Mouse (Mus musculus): Measurements from ENCODE around the gene 4930578C19Rik.
A peak's percentile ranks its signal among the peaks of the same experiment; 100 is the strongest.
"Not testable (repeated sequence)": the region's sequence is repeated elsewhere in the genome, so short reads cannot be mapped to it uniquely, and the experiment has no call there.

4930578C19Rik gene

DNA sequence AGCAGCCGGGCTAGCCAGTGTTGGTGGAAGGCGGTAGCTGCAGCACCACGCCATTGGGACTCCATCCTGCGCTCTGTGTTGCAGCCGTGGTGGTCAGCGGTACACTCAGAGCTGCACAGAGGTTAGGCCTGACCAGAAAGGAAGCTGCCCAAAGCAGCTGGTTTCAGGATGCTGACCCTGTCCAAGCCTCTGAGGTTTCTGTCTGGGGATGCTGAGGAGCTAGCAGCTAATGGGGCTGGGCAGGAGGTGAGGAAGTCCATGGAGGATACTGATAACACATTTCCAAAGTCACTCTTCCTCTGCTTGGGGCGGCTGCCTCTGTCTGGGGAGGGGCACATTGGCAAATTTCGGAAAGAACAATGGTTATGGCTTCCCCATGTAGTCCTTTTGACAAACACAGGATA, at the start of gene 4930578C19Rik:
TSS of gene 4930578C19Rik (minus strand) at position 200 of the 404 bp plus-strand sequence.
- DNase-seq: no peak

DNA sequence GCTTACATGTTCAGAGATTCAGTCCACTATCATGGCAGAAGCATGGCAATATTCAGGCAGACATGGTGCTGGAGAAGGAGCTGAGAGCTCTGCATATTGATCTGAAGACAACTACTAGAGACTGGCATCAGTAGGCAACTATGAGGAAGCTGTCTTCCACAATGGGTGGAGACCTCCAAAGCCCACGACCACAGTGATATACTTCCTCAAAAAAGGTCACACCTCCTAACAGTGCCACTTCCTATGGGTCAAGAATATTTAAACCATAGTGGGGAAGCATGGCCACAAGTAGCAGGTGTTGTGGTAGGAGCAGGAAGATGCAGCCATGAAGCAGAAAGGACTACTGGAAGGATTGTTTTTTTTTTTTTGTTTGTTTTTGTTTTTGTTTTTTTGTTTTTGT, 6.5 kb upstream of the 4930578C19Rik start:
- no peak for DNase-seq

DNA sequence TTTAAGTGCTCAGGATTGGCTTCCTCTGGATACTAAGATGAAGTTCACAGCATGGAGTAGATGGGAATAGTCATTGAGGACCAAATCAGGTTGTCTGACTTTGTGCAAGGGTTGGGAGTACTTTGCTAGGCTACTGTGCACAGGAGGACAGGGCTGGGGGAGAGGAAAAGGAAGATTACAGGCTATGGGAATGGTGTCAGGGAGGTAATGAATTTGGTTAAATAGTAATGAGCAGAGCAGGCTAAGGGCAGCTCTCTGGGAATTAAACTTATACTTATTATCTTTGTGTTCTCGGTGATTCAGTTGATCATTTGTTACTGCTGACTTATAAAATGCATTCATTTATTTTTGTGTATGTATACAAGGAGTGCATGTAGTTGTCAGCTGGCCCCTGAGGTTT, 1.7 kb upstream of the 4930578C19Rik start:
- no peak for DNase-seq

DNA sequence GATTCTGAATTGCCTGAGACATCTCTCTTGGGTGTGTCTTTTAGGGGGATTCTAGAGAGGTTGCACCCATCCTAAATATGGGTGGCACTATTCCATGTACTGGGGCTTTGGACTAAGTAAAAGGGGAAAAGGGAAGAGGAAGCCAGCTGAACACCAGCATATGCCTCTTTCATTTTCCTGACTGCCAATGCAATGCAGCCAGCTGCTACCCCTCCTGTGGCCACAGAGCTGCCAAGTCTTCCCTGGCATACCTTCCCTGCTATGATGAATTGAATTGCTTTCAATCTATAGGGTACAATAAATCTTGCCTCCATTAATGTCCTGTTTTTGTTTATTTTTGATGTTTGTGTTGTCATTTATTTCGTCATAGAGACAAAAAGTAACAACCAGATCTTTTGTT, 9.6 kb downstream of the 4930578C19Rik start:
- peak; percentile 47 to 50 for DNase-seq

DNA sequence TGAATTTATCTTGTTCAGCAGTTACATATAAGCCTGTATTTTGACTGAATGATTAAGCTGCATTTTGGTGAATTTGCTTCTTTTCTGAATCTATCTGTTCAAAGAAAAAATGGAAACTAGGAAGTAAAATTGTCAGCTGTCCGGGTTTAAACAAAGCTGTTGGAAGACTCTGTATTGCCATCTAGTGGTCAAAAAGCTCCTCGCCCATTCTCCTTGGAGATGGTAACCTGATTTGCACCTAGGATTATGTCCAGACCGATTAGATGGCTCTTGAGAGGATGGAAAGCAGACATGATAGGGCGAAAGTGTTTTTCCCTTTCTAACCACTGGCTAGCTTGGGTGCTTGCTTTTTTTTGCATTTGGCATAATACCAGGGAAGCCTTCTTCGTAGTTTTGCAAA, 19.1 kb downstream of the 4930578C19Rik start:
- DNase-seq: peak; percentile 63 to 79

DNA sequence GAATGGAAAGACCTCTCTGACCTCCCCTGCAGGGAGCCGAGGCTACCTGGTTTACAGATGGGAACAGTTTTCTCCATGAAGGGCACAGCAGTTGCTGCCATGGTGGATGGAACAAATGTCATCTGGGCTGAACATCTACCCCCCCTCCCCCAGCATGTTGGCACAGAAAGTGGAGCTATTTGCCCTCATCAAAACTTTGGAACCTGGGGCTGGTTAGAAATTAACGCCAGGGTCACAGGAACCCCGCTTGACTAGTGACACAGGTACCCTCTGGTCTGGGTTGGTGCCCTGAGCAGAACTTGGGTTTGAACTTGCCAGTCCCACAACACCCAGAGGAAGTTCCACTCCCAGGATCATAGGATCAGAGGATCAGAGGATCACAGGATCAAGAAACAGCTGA, 35.7 kb downstream of the 4930578C19Rik start:
- DNase-seq: no peak

DNA sequence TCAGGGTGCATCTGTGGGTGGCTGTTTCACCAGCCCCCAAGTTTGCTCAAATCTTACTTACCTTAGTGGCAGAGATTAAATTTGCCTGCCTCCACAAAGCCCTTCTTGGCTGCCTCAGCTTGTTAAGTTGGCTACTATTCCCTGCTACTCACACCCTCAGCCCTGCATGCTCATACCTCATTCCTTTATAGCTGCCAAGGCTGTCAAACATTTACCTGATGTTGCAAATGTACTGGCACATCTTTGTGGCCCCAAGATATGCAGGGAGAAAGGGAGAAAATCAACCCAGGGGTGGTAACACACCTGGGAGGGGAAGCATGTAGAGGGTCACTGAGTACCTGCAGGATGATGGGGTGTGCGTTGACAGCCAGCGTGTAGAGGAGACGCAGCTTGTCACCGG, 38.0 kb downstream of the 4930578C19Rik start:
- DNase-seq: no peak

DNA sequence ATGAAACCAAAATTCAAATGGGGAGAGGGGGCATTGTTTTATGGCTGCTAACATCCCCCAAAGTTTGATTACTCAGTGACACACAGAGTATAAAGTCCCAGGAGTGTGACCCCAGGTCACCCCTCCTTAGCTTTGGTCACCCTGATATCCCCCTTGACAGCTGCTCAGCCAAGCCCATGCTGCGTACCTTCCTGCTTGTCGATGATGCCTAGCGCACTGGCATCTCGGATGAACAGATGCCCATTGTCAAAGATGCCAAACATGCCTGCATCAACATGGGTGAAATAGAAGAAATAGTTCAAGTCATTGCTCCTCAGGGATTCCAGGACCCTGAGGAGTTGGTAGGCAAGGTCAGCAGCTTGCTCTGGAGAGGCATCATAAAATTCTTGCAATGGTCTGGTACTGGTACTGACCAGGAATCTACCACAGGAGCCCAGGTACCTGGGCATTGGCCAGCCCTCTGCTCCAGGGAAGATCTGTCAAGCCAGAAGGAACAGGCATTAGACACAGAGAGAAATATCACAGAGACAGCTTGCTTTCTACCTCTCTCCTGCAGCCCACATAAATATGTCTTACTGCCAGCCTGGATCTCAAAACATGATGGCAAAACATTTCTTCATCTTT, 40.9 kb downstream of the 4930578C19Rik start:
- DNase-seq: peak; percentile 66 to 69

DNA sequence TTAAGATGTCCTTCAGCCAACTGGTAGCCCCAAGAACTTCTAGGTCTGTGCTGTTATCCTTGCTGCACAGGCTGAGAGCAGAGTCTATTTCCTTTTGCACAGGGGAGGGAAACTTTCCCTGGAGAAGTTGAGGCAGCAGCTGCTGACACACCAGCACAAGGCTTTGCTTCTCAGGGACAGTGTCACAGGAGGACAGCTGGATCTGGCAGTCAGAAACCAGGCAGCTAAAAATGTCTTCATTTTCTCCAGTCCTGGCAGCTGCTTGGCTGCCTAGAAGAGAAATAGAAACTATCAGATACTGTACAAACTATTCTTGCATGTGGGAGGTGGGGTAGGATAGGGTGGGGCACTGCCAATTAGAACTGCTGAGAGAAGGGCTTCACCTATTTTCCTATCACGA, 42.2 kb downstream of the 4930578C19Rik start:
- no peak for DNase-seq

DNA sequence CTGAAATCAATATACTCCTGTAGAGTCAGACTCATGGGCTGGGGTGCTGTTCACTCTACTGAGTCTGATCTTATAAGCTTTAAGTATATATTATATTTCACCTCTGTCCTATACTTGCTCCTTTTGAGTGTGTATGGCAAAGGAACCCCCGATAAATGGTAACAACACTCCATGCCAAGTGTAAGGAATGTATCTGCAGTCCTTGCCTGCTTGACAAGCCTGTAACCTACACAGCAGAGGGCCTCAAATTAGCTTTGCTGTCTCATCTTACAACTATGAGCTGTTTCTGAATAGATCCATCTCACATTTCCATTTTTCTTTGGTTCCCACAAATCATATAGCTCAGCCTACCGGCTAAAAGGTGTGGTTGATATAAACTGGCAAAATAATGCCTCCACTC, 46.6 kb downstream of the 4930578C19Rik start:
- DNase-seq: no peak

DNA sequence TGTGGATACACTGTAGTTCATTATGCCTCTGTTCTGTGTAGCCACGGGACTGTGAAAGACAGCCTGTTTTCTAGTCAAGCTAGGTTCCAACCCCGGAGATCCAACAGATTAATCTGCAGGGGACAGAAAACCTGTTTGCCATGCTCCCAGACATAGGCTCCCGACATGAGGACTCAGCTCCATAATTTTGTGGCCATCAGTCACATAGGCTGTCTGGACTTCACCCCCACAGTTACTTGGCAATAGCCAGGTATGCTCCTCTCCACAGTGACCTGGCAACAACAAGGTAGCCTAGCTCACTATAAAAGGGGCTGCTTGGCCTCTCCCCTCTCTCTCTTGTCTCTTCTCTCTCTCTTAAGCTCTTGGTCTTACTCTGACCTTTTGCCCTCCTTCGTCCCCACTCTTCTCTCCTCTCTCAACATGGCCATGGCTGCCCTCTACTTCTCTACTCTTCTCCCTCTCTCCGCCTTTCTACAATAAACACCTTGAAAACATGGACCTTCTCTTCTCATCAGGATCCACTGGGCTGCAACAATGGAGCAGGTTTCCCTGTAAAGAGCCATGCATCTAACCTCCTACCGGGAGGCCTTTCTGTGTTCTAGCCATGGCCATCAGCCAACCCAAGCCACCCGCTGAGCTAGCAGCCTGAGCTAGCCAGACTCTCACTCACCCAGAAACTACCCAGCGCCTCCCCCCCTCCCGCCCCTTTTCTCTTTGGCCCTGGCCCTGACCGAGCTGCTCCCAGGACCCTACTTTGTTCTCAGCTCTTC, 49.9 kb downstream of the 4930578C19Rik start:
- peak; percentile 65 to 86 for DNase-seq

DNA sequence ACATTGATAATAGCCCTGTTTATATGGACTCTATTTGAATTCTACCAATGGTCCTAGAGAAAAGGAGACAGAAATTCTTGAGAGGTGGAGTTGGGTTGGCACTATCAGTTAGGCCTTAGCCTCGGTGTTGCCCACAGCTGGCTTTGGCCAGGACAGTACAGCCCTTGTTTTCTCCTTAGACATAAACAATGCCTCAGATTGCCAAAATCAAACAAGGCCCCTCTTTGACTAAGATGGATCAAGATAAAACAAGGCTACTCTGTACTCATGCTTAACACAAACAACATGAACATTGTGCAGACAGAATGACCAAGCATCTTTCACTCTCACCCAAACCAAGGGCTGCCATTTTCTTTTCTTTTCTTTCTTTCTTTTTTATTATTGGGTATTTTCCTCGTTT, 51.6 kb downstream of the 4930578C19Rik start:
- no peak for DNase-seq

DNA sequence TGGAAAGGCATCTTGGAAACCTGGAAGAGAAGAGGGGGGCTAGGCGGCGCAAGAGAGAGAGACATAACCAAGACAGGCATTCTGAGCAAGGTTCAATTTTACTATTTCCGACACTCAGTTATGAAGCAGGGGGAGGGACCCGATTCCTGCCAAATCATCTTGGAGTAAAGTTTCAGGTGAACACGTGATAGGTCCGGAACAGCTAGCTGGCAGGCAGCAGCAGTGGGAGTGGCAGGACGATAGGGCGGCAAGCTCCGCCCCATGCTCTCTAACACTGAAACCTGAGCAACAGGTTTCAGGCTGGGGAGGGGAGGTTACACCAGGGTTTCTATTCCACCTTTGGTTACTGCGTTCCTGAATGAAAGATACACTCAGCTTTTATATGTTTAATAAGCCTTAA, 58.9 kb downstream of the 4930578C19Rik start:
- no peak for DNase-seq

DNA sequence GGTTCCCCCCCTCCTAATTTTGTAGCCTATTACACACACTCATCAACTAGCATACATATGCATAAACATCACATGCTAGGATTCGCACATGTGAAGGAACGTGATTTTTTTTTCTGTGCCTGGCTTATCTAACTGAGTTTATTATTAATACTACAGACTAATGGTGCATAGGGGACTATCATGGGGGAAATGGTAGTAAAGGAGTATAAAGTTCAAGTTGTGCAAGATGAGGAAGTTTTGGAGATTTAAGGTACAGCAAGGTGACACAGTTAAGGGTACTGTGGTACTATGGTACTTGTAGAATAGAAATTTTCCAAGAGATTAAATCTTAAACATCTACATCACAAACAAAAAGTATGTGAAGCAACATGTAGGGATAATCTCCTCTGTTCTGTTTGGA, 64.5 kb downstream of the 4930578C19Rik start:
- no peak for DNase-seq

DNA sequence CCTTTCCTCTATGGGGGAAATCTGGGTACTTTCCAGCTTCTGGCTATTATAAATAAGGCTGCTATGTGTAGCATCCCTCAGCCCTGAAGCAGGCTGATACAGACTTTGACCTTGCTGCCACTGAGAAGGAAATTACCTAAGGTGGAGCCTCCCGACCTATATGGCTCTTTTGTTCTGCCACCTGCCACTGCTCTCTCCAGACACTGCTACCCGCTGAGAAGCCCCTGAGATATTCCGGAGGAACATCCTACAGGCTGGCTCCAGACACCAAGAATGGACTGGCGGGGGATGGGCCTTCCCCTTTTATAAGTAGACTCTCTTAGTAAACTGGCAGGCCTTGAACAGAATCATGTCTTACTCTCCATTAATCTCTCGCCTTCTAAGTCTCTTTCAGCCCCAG, 77.0 kb downstream of the 4930578C19Rik start:
- DNase-seq: not testable (repeated sequence)

Data from cerebellum, postnatal 25 days (tissue).